In genomic region chr5:31597430-31597944, GRCm38 (mm10) we compare ENCODE assay signal across 10 mouse cellular contexts. TPM values are rescaled to one million over a fixed set of nuclear protein-coding genes. Genes with fewer than 3 reads are reported as not detected.
DNase-seq lines count a peak whose midpoint lies in the region; ATAC-seq lines count a peak whose summit lies in the region.
"Had no signal": no experiment of that assay in that cellular context is flagged by ENCODE, and none has a peak within 500 bp of the region (broad histone marks: within the 10 kb centered on the region; RNA-seq: fewer than 3 reads in every experiment).

No protein-coding gene starts in this region.

- no peaks in the 10 kb centered on the region for H3K27me3 ChIP-seq in heart, embryonic 13.5 days (replicated peaks)
- no peaks in the 10 kb centered on the region for H3K27me3 ChIP-seq in lung, embryonic 16.5 days (ENCODE audit: control insufficient read depth, insufficient read depth, low read depth, low read length)
- H3K27me3 ChIP-seq in embryonic facial prominence, embryonic 14.5 days (replicated peaks; ENCODE audit: control insufficient read depth, insufficient read depth, low read length), result no peaks in the 10 kb centered on the region
- no peaks in the 10 kb centered on the region for H3K27me3 ChIP-seq in neural tube, embryonic 15.5 days (replicated peaks)

- no peak overlapping the region; the same call in 1 of the 2 replicates for H3K27ac ChIP-seq in heart, embryonic 13.5 days (replicated peaks)
- H3K27ac ChIP-seq in lung, embryonic 16.5 days (ENCODE audit: low read length), result peak overlapping the region; percentile 78
- H3K27ac ChIP-seq in embryonic facial prominence, embryonic 14.5 days (replicated peaks; ENCODE audit: low read depth, low read length), result no peak overlapping the region
- no peak overlapping the region for H3K27ac ChIP-seq in neural tube, embryonic 15.5 days (replicated peaks)

- peaks cover 24% of the 10 kb centered on the region for H3K4me1 ChIP-seq in heart, embryonic 13.5 days
- peaks cover 4% of the 10 kb centered on the region for H3K4me1 ChIP-seq in lung, embryonic 16.5 days (replicated peaks; ENCODE audit: control insufficient read depth, insufficient read depth, low read length)
- H3K4me1 ChIP-seq in embryonic facial prominence, embryonic 14.5 days (ENCODE audit: control insufficient read depth, insufficient read depth, low read length), result peaks cover 14% of the 10 kb centered on the region; the same call in 1 of the 2 replicates
- H3K4me1 ChIP-seq in neural tube, embryonic 15.5 days, result peaks cover 17% of the 10 kb centered on the region

- no peaks in the 10 kb centered on the region for H3K9me3 ChIP-seq in heart, embryonic 13.5 days
- H3K9me3 ChIP-seq in lung, embryonic 16.5 days (ENCODE audit: control insufficient read depth, low read length), result no peaks in the 10 kb centered on the region
- H3K9me3 ChIP-seq in embryonic facial prominence, embryonic 14.5 days (ENCODE audit: control insufficient read depth, low read length), result no peaks in the 10 kb centered on the region
- H3K9me3 ChIP-seq in neural tube, embryonic 15.5 days (replicated peaks), result no peaks in the 10 kb centered on the region

- H3K9ac ChIP-seq in heart, embryonic 13.5 days, result peak overlapping the region; percentile 81
- H3K9ac ChIP-seq in lung, embryonic 16.5 days (ENCODE audit: low read length), result no peak overlapping the region
- H3K9ac ChIP-seq in embryonic facial prominence, embryonic 14.5 days (ENCODE audit: low read depth, low read length), result no peak overlapping the region
- no peak overlapping the region for H3K9ac ChIP-seq in neural tube, embryonic 15.5 days (replicated peaks)

- intact Hi-C loops in heart, postnatal 36 days (cut with DNase I), result loop anchor here (2.0 kb wide), 2 partner anchors 27 to 35 kb away; no protein-coding TSS in a partner anchor

- H3K36me3 ChIP-seq in heart, embryonic 13.5 days, result no peaks in the 10 kb centered on the region
- H3K36me3 ChIP-seq in lung, embryonic 16.5 days (ENCODE audit: control insufficient read depth, insufficient read depth, low read length), result no peaks in the 10 kb centered on the region
- H3K36me3 ChIP-seq in embryonic facial prominence, embryonic 14.5 days (ENCODE audit: control insufficient read depth, insufficient read depth, low read length), result no peaks in the 10 kb centered on the region
- no peaks in the 10 kb centered on the region for H3K36me3 ChIP-seq in neural tube, embryonic 15.5 days

- ATAC-seq in heart, embryonic 13.5 days (ENCODE audit: extremely low read depth, insufficient number of reproducible peaks, low FRiP score, low TSS enrichment), result no peak
- no peak for ATAC-seq in lung, embryonic 16.5 days (ENCODE audit: low read depth)
- ATAC-seq in embryonic facial prominence, embryonic 14.5 days (ENCODE audit: low read depth), result no peak
- no peak for ATAC-seq in neural tube, embryonic 15.5 days (ENCODE audit: low FRiP score)

- H3K4me3 ChIP-seq in heart, embryonic 13.5 days, result peak overlapping the region; percentile 56
- H3K4me3 ChIP-seq in lung, embryonic 16.5 days (ENCODE audit: low read length), result peak overlapping the region; percentile 43
- H3K4me3 ChIP-seq in embryonic facial prominence, embryonic 14.5 days (ENCODE audit: low read depth, low read length), result no peak overlapping the region
- H3K4me3 ChIP-seq in neural tube, embryonic 15.5 days (replicated peaks), result 0 out of 2 replicates have a peak overlapping the region, but pooled peaks have one; percentile 33

- DNase-seq in heart, postnatal 36 days, result no peak
- no peak for DNase-seq in lung, postnatal 4 days
- no peak for DNase-seq in embryonic facial prominence, embryonic 14.5 days (ENCODE audit: low spot score)
- DNase-seq in embryo, embryonic 10.5 days (ENCODE audit: low spot score), result no peak
- DNase-seq in ovary, postnatal 36 days (ENCODE audit: low spot score), result no peak
- DNase-seq: adrenal gland, adult 8-10 months; kidney, adult 11 months had no signal

- H3K4me2 ChIP-seq in heart, embryonic 13.5 days, result peak overlapping the region; percentile 88
- H3K4me2 ChIP-seq in lung, embryonic 16.5 days (ENCODE audit: low read depth, low read length), result peak overlapping the region; percentile 66
- peak overlapping the region; percentile 65; the same call in 1 of the 2 replicates for H3K4me2 ChIP-seq in embryonic facial prominence, embryonic 14.5 days (ENCODE audit: low read depth, low read length)
- H3K4me2 ChIP-seq in neural tube, embryonic 15.5 days, result peak overlapping the region; percentile 63; the same call in 1 of the 2 replicates

- WGBS in heart, embryonic 13.5 days, result 65% methylated on average over 6 of the region's 6 CpGs
- 51% methylated on average over 6 of the region's 6 CpGs for WGBS in lung, embryonic 16.5 days
- 75% methylated on average over 6 of the region's 6 CpGs for WGBS in embryonic facial prominence, embryonic 14.5 days
- 82% methylated on average over 6 of the region's 6 CpGs for WGBS in neural tube, embryonic 15.5 days

RNA-seq across cellular contexts. Expression of gene Mrpl33, which starts 0.8 kb away (rescaled TPM):
- polyA plus RNA-seq in heart, embryonic 13.5 days (2015; fragmentation: Nextera tagmentation; extraction: Ambion mirVana), result 381 and 421 TPM in 2 replicates
- 100 to 1,000 TPM; 314 to 335 TPM for total RNA-seq in heart, postnatal 36 days (2021)
- polyA plus RNA-seq in lung, embryonic 16.5 days (2015; fragmentation: Nextera tagmentation; extraction: Ambion mirVana), result 286 and 307 TPM in 2 replicates
- 297 and 305 TPM in 2 replicates for polyA plus RNA-seq in embryonic facial prominence, embryonic 14.5 days (2014; fragmentation: Nextera tagmentation; extraction: Ambion mirVana)
- 227 and 235 TPM in 2 replicates for polyA plus RNA-seq in neural tube, embryonic 15.5 days (2015; fragmentation: Nextera tagmentation; extraction: Ambion mirVana)
